Mouse (Mus musculus) lung, adult 2 months (tissue): Measurements from ENCODE around the gene Tmem256. TPM values are rescaled to one million over a fixed set of nuclear protein-coding genes. Genes with fewer than 3 reads are reported as not detected.

ENCODE experiments used
- DNase-seq: peaks from one replicate; pipeline ENCODE4 v3.0.0; 2022
- H3K4me1 ChIP-seq: fragments of 200-500 bp; 2 replicates; pipeline ENCODE4 v1.6.1; 2011; ENCODE audit warnings: low read length; ENCODE audit not compliant: control insufficient read depth, insufficient read depth
- H3K4me3 ChIP-seq: fragments of 200-500 bp; replicated peaks from 2 replicates; pipeline ENCODE3; 2011; ENCODE audit warnings: low read depth, mild to moderate bottlenecking, control low read depth, low read length; ENCODE audit errors: extremely low read depth
- CTCF ChIP-seq: fragments of 200-500 bp; IDR thresholded peaks from 2 replicates; pipeline ENCODE4 v1.5.1; 2011; ENCODE audit warnings: mild to moderate bottlenecking, low read length, control low read depth; ENCODE audit not compliant: insufficient read depth
- POLR2A ChIP-seq: fragments of 200-500 bp; IDR thresholded peaks from 2 replicates; pipeline ENCODE4 v1.6.1; 2011; ENCODE audit warnings: low read depth, mild to moderate bottlenecking, control low read depth, low read length, borderline replicate concordance; ENCODE audit errors: extremely low read depth
- WGBS: fragments of 180-500 bp; shearing (Covaris S2); methylation state at CpG from one replicate; pipeline ENCODE4 v1.1.7; 2018; 5-methylcytosine and 5-hydroxymethylcytosine counted together
- polyA plus RNA-seq: library from polyadenylated mRNA; depleted of rRNA; stranded (reverse); fragments of >200 nt; gene quantifications from 2 replicates; pipeline ENCODE4 v1.2.3, GENCODE M21; 2012

The Tmem256 gene
- polyA plus RNA-seq, 1 experiment: 151 TPM

DNA sequence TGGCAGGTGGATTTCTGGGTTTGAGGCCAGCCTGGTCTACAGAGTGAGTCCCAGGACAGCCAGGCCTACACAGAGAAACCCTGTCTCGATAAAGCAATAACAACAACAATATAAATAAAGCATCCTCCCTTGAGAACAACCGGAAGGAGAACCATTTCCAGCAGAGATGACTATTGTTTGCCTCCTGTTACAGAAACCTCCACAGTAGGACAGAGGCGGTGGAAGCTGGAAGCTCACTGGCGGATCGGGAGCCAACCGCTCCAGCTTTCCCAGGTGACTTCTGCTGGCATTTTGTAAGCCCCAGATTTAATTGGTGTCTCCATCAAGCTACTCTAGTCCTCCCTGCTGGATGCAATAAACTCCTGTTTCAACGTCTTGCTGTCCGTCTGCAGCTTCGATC is 27.2 kb downstream of the Tmem256 start:
- TF ChIP-seq POLR2A (no peak; the same call in 1 of the 2 replicates), CTCF (no peak)
- no peak overlapping the region for H3K4me3 ChIP-seq
- DNase-seq: no peak
- H3K4me1 ChIP-seq: no peaks in the 10 kb centered on the region; the same call in 1 of the 2 replicates
- WGBS: 63% methylated on average over 9 of the region's 9 CpGs

DNA sequence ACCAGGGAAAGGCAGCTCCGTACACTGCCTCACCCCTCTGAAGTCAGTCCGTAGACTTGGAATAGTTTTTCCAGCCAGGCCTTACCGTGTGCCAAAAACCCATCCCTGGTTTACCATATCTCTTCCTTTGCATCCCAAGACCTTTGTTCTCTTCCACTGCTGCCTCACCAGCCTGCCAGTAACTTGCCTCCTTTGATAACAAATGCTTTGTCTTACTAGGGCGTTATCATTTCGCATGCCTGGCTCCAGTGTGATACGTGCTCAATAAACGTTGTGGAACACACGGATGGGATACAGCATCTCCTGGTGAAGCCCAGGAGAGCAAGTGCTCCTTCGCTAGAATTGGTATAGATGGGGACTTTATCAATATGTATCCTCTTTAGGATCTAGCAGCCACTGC is 29.0 kb downstream of the Tmem256 start:
- no peaks in the 10 kb centered on the region; the same call in 1 of the 2 replicates for H3K4me1 ChIP-seq
- TF ChIP-seq POLR2A (no peak), CTCF (no peak)
- H3K4me3 ChIP-seq: no peak overlapping the region
- DNase-seq: no peak
- 47% methylated on average over 9 of the region's 9 CpGs for WGBS

DNA sequence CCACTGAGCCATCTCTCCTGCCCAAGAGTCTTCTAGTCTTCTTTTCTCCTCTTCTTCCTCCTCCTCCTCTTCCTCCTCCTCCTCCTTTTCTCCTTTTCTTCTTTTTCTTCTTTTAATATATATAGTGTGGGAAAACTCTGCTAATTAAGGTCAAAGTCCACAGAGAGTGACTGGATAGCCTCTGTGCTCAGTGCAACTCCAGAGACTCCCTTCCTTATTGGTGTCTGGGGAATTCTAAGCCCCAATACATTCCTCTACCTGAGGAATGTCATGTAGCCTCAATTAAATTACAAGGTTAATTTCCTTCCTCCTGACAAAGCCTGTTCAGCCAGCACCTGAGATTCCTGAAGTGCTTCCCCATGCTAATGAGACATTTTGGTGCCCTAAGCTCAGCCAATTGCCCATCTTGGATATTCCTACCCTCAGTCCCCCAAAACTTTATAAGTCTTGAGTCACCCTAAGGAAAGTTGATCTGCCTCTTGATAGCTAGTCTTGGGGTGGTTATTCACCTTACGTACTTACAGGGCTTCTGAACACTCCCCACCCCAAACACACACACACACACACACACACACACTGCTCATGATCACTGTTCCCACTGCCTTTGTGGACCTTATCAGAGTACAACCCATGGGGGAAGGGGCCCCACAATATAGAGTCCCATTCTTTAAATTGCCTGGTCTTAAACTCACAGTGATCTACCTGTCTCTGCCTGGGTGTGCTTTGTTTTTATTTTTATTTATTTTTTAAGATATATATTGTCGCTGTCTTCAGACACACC is 32.2 kb downstream of the Tmem256 start:
- 89% methylated on average over 2 of the region's 2 CpGs for WGBS
- Histone ChIP-seq H3K4me3 (no peak overlapping the region), H3K4me1 (no peaks in the 10 kb centered on the region)
- TF ChIP-seq POLR2A (no peak), CTCF (no peak)
- no peak for DNase-seq

DNA sequence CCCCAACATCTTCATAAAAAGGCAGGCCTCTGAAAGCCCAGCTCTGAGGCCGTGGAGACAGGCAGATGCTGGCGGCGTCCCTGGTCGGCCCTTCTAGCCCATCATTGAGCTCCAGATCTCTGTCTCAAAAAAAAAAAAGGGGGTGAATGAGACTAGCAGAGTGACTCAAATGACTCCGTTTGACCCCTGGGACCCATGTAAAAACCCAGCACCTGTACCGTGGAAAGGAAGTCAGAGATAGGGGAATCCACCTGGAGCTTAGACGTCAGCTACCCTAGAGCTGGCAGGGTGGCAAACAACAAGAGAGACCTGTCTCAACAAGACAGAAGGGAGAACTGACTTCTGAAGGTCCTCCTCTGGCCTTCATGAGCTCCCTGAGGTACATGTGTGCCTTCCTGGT is 33.5 kb downstream of the Tmem256 start:
- Histone ChIP-seq H3K4me1 (peaks cover 4% of the 10 kb centered on the region), H3K4me3 (no peak overlapping the region)
- 89% methylated on average over 7 of the region's 7 CpGs for WGBS
- TF ChIP-seq POLR2A (no peak), CTCF (no peak)
- no peak for DNase-seq

DNA sequence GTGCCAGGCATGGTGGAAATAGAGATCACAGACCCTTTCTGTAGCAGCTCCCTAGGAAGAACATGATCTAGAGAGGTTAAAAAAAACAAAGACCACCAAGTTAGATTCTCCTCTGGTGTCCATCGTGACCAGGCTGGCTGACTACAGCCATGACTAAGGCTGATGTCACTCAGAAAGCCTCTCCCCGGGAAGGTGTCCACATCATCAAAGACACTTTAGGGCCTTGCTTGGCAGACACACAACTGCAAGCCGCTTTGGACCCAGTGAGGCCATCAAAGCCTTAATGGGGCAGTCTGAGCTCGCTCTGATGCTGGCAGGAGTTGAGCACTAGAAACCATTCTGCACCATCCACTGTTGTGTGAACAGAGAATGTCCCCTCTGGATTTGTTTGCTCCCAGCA is 34.1 kb downstream of the Tmem256 start:
- 70% methylated on average over 4 of the region's 4 CpGs for WGBS

DNA sequence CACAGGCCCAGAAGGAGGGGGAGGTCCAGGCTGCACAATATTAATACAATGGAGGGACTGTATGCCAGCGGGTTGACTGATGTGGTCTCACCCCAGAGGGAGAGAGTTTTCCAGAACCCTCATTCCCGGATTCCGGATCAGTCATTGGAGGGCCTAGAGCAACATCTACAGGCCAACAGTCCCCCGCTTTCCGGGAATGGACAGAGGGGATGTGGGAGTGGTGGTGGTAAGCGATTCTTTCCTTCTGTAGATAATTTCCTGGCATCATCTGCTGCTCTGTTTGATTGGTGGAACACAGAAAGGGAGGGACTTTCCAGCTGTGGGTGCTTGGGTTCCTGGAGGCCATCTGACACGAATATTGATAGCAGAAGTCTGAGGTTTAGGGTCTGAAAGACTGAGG is 37.9 kb downstream of the Tmem256 start:
- TF ChIP-seq POLR2A (peak; percentile 54; the same call in 1 of the 2 replicates), CTCF (0 out of 2 replicates have a peak, but pooled peaks have one; percentile 18)
- DNase-seq: peak; percentile 45
- 11% methylated on average over 7 of the region's 7 CpGs for WGBS
- Histone ChIP-seq H3K4me1 (peaks cover 11% of the 10 kb centered on the region), H3K4me3 (no peak overlapping the region)

More for the DNA sequence above, 34.1 kb downstream of the Tmem256 start:
- H3K4me3 ChIP-seq: no peak overlapping the region
- no peak for TF ChIP-seq POLR2A
- TF ChIP-seq CTCF: no peak
- no peak for DNase-seq
- H3K4me1 ChIP-seq: peaks cover 4% of the 10 kb centered on the region

DNA sequence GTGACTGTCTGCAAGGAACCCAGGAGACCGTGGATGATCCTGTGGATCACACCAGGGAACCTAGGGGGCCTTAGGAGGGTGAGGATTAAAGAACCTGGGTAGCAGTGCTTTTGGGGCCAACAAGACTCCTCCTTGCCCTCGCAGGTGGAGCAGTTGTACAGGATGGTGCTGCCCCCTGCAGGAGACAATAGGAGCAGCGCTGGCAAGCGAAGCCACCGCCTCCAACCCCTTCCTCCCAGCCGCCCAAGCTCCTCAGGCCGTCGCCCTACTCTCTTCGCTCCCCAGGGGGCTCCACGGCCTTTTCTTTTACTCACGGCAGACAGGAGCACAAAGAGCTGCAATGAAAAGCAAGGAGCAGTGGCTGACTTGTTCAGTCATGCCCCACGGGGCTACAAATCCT is 38.6 kb downstream of the Tmem256 start:
- peak; percentile 87 for DNase-seq
- H3K4me1 ChIP-seq: peaks cover 14% of the 10 kb centered on the region
- 3% methylated on average over 12 of the region's 12 CpGs for WGBS
- peak overlapping the region; percentile 11 for H3K4me3 ChIP-seq
- peak; percentile 77 for TF ChIP-seq CTCF
- peak; percentile 49; the same call in 1 of the 2 replicates for TF ChIP-seq POLR2A

DNA sequence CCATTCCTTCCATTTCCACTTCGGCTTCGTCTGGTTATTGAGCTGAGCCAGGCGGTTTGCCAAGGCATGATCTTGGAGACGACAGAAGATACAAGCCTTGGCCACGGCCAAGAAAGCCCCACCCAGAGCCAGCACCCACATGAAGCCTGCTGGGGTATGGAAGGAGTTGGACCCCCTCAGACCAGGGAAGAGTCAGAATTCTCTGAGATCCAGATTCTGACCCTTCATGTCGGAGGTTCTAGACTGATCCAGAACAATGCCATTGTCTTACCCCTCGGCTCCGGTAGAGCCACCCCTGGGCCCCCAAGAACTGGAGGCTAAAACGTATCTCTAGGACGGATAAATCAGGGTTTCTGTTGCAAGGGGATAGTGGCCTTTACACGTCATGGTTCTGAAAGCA is 39.6 kb downstream of the Tmem256 start, which contains the start of gene Tmem95:
TSS of gene Tmem95 (minus strand) at position 141 of the 400 bp plus-strand sequence.
- H3K4me1 ChIP-seq: peaks cover 14% of the 10 kb centered on the region
- no peak for TF ChIP-seq POLR2A
- TF ChIP-seq CTCF: no peak
- peak within 1 kb of the TSS; percentile 11 for H3K4me3 ChIP-seq
- DNase-seq: no peak
- WGBS: 67% methylated on average over 11 of the region's 11 CpGs

DNA sequence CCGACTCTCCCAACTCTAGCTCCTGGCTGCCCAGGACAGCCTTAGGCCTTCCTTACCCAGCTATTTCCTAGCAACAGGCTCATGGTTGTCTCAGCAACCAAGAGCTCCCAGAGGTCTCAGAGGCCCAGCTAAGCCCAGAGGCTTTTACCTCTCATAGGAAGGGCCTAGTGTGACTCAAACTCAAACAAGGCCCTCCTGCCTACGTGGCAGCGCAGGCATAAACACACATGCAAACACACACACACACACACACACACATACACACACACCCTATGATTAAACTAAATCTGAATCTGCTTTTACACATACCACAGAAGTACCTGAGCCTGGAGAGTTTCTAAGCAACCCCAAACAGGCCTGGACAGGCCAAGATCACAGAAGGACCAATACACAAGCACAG is 40.1 kb downstream of the Tmem256 start:
- no peak for DNase-seq
- TF ChIP-seq CTCF (no peak), POLR2A (no peak)
- Histone ChIP-seq H3K4me1 (peaks cover 14% of the 10 kb centered on the region), H3K4me3 (no peak overlapping the region)
- WGBS: 53% methylated on average over 3 of the region's 3 CpGs

DNA sequence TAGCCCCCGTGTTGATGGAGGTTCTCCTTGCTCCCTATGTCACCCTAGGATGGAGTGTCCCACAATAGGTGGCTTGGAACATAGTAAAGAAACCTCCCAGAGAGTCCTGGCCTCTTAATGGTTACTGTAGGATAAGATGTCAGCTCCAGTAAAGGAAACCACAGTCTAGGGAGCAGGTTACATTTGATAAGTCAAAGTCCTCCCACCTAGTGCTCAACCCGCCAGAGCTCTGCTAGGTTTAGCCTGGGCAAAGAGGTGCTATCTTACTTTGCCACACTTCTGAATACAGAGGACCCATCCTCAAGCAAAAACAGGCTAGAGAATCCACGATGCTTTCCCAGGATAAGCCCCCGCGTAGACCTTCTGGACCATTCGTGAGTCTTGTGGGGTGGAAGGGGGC is 40.6 kb downstream of the Tmem256 start:
- no peak for TF ChIP-seq POLR2A
- TF ChIP-seq CTCF: no peak
- H3K4me3 ChIP-seq: peak overlapping the region; percentile 25
- peaks cover 14% of the 10 kb centered on the region for H3K4me1 ChIP-seq
- 79% methylated on average over 6 of the region's 6 CpGs for WGBS
- DNase-seq: no peak
